Mouse (Mus musculus): ENCODE data around the gene Kcnmb4. TPM values are rescaled to one million over a fixed set of nuclear protein-coding genes. Genes with fewer than 3 reads are reported as not detected.

The Kcnmb4 gene
- polyA plus RNA-seq, 1 experiment from 2014 or later: 13.1 TPM

- H3K9ac ChIP-seq (replicated peaks): no peak overlapping the region
- no peak overlapping the region for H3K27ac ChIP-seq (replicated peaks)
- no peak overlapping the region for H3K4me3 ChIP-seq
- WGBS: 87% methylated on average over 9 of the region's 9 CpGs
- H3K27me3 ChIP-seq: no peaks in the 10 kb centered on the region
- ATAC-seq (ENCODE audit: low FRiP score, low read depth): no peak
- H3K36me3 ChIP-seq: 0 out of 2 replicates have a peak, but pooled peaks cover 4% of the 10 kb centered on the region
- no peak overlapping the region for H3K4me2 ChIP-seq (replicated peaks)
- H3K9me3 ChIP-seq: no peaks in the 10 kb centered on the region
- H3K4me1 ChIP-seq: no peaks in the 10 kb centered on the region
These were observed 26.5 kb downstream of the Kcnmb4 start for GRCm38 (mm10) chr10:116447176-116447575.

DNA sequence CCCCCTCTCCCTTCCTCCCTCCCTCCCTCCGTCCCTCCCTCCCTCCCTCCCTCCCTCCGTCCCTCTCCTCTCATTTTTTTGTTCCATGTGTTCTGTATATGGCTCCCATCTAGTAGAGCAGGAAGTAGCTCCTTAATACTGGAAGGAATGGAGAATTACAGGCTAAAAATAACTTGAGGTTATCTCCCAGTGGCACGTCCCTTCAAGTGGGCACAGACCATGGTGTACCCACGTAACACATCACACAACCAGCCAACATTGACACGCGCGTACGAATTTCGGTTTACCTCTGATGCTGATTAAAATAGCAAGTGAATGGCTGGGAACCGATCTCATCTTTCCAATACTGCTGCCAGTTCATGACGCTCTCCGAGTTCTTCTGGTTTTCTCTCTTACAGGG lies 27.6 kb downstream of the Kcnmb4 start:
- Histone ChIP-seq H3K9me3 (no peaks in the 10 kb centered on the region), H3K9ac (replicated peaks) (no peak overlapping the region), H3K4me3 (no peak overlapping the region), H3K4me1 (no peaks in the 10 kb centered on the region), H3K27me3 (no peaks in the 10 kb centered on the region), H3K4me2 (replicated peaks) (no peak overlapping the region), H3K27ac (replicated peaks) (no peak overlapping the region), H3K36me3 (0 out of 2 replicates have a peak, but pooled peaks cover 4% of the 10 kb centered on the region)
- WGBS: 97% methylated on average over 11 of the region's 12 CpGs
- no peak for ATAC-seq (ENCODE audit: low FRiP score, low read depth)

DNA sequence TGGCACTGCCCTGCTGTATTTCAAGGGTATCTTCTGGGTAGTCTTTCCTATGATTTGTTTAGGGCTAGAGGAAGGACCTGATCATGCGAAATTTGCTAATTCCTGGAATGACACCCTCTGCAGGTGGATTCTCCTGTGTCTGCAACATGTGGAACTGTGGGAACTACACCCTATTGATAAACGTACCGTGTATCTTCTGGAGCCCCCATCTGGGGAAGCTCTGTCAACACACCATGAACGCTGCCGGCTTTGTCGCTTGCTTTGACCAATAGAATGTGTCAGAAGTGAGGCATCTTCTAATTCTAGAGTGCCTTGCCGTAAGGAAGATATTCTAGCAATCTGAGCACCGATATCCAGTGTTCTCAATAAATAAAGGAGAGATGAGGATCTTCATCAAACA lies 28.9 kb downstream of the Kcnmb4 start:
- H3K9ac ChIP-seq (replicated peaks): no peak overlapping the region
- no peak overlapping the region for H3K4me2 ChIP-seq (replicated peaks)
- no peak for ATAC-seq (ENCODE audit: low FRiP score, low read depth)
- no peaks in the 10 kb centered on the region for H3K9me3 ChIP-seq
- H3K4me3 ChIP-seq: no peak overlapping the region
- 0 out of 2 replicates have a peak, but pooled peaks cover 4% of the 10 kb centered on the region for H3K36me3 ChIP-seq
- H3K4me1 ChIP-seq: no peaks in the 10 kb centered on the region
- no peak overlapping the region for H3K27ac ChIP-seq (replicated peaks)
- no peaks in the 10 kb centered on the region for H3K27me3 ChIP-seq
- WGBS: 93% methylated on average over 8 of the region's 8 CpGs

- Histone ChIP-seq H3K4me2 (replicated peaks) (no peak overlapping the region), H3K9me3 (no peaks in the 10 kb centered on the region), H3K27me3 (no peaks in the 10 kb centered on the region), H3K27ac (replicated peaks) (no peak overlapping the region), H3K4me1 (no peaks in the 10 kb centered on the region), H3K9ac (replicated peaks) (no peak overlapping the region), H3K36me3 (0 out of 2 replicates have a peak, but pooled peaks cover 4% of the 10 kb centered on the region), H3K4me3 (no peak overlapping the region)
- WGBS: 94% methylated on average over 10 of the region's 10 CpGs
- ATAC-seq (ENCODE audit: low FRiP score, low read depth): no peak
These were observed 29.3 kb downstream of the Kcnmb4 start for GRCm38 (mm10) chr10:116444371-116444770.

- WGBS: 97% methylated on average over 7 of the region's 7 CpGs
- Histone ChIP-seq H3K4me2 (replicated peaks) (no peak overlapping the region), H3K27me3 (no peaks in the 10 kb centered on the region), H3K36me3 (0 out of 2 replicates have a peak, but pooled peaks cover 9% of the 10 kb centered on the region), H3K4me3 (no peak overlapping the region), H3K9ac (replicated peaks) (no peak overlapping the region), H3K9me3 (0 out of 2 replicates have a peak, but pooled peaks cover 6% of the 10 kb centered on the region), H3K4me1 (no peaks in the 10 kb centered on the region), H3K27ac (replicated peaks) (no peak overlapping the region)
- ATAC-seq (ENCODE audit: low FRiP score, low read depth): no peak
These were observed 32.7 kb downstream of the Kcnmb4 start for GRCm38 (mm10) chr10:116440946-116441345.

DNA sequence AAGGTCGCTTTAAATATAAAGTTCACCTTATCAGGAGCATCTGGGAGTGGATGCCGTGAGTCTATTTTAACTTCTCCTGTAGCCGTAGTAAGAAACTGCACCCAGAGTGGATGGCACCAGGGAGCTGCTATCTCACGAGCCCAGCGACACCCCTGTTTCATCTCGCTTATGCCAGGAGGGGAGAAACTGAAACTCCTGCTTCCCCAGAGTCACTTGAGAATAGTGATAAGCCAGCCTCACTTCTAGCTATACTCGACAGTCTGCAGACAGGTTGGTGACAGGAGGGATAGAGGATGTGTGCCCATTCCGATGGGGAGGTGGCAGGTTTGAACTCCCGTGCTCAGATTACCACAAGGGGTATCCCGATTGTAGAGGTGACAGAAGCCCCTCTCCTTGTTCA lies 33.6 kb downstream of the Kcnmb4 start:
- Histone ChIP-seq H3K27ac (replicated peaks) (no peak overlapping the region), H3K4me2 (replicated peaks) (no peak overlapping the region), H3K4me1 (no peaks in the 10 kb centered on the region), H3K36me3 (0 out of 2 replicates have a peak, but pooled peaks cover 9% of the 10 kb centered on the region), H3K9ac (replicated peaks) (no peak overlapping the region), H3K27me3 (no peaks in the 10 kb centered on the region), H3K9me3 (0 out of 2 replicates have a peak, but pooled peaks cover 6% of the 10 kb centered on the region), H3K4me3 (no peak overlapping the region)
- WGBS: 90% methylated on average over 10 of the region's 10 CpGs
- no peak for ATAC-seq (ENCODE audit: low FRiP score, low read depth)

DNA sequence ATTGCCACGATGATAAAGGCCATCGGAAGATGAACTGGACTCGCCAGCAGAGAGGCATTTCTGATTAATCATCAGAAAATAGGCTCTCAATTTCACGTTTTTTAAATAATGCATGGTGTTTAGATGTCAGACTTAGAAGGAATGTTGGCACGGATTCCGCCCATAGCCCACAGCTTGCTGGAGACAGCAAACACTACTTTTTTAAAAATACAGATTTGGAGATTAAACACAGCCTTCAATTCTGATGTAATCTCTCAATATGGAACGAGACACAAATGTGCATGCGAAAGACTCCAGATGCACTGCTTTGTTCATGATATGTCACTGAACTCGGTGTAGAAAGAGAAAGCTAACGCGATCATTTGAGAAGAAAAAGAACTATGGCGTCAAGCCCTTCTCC lies 38.2 kb downstream of the Kcnmb4 start:
- no peak for ATAC-seq (ENCODE audit: low FRiP score, low read depth)
- no peaks in the 10 kb centered on the region for H3K4me1 ChIP-seq
- no peak overlapping the region for H3K4me3 ChIP-seq
- no peaks in the 10 kb centered on the region for H3K27me3 ChIP-seq
- H3K9ac ChIP-seq (replicated peaks): no peak overlapping the region
- H3K4me2 ChIP-seq (replicated peaks): no peak overlapping the region
- 0 out of 2 replicates have a peak, but pooled peaks cover 6% of the 10 kb centered on the region for H3K9me3 ChIP-seq
- WGBS: 90% methylated on average over 12 of the region's 12 CpGs
- H3K27ac ChIP-seq (replicated peaks): no peak overlapping the region
- H3K36me3 ChIP-seq: 0 out of 2 replicates have a peak, but pooled peaks cover 5% of the 10 kb centered on the region

- H3K4me3 ChIP-seq: no peak overlapping the region
- no peak for ATAC-seq (ENCODE audit: low FRiP score, low read depth)
- H3K27ac ChIP-seq (replicated peaks): no peak overlapping the region
- no peak overlapping the region for H3K4me2 ChIP-seq (replicated peaks)
- no peaks in the 10 kb centered on the region for H3K4me1 ChIP-seq
- H3K9ac ChIP-seq (replicated peaks): no peak overlapping the region
- peaks cover 4% of the 10 kb centered on the region; the same call in 1 of the 2 replicates for H3K9me3 ChIP-seq
- WGBS: 91% methylated on average over 7 of the region's 7 CpGs
- no peaks in the 10 kb centered on the region for H3K36me3 ChIP-seq
- H3K27me3 ChIP-seq: no peaks in the 10 kb centered on the region
These were observed 41.3 kb downstream of the Kcnmb4 start for GRCm38 (mm10) chr10:116432421-116432820.

DNA sequence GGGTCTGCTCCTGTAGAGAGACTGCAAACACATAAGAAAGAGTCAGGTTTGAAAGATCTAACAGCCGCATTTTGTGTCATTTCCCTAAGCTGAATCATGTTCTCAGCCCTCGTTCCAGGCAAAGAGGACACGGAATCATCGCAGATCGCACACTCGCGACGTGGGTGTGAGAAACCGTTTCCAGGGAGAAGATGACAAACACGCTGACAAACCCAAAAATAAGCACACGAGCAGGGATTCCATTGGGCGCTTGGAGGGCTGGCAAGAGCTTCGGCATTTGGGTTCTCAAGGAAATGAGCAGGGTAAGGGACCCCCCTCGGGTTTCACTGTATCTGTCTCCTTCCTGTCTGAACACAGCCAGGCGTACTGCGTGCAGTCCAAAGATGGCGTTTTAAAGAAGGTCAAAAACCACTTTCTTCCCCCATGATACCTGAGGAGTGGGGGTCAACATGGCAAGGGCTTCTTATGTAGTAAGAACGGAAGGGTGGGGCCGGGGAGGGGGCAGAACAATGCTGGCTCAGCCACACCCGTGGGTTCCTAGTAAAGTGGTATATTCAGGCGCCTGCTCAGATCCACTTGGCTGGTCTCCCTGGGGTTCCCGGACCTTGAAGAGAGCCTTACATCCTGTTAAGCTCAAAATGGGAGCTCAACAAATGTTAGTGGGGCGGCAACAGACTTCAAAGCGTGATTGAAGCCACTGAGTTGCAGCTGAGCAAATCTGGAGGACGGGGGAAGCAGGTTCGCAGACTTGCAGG lies 45.5 kb downstream of the Kcnmb4 start:
- no peak overlapping the region for H3K4me3 ChIP-seq
- 94% methylated on average over 26 of the region's 26 CpGs for WGBS

GRCm38 (mm10) chr10:116426176-116426575 lies 47.5 kb downstream of the Kcnmb4 start:
- Histone ChIP-seq H3K9me3 (peaks cover 4% of the 10 kb centered on the region; the same call in 1 of the 2 replicates), H3K36me3 (no peaks in the 10 kb centered on the region), H3K4me3 (no peak overlapping the region), H3K27me3 (no peaks in the 10 kb centered on the region), H3K27ac (replicated peaks) (no peak overlapping the region), H3K4me2 (replicated peaks) (no peak overlapping the region), H3K9ac (replicated peaks) (no peak overlapping the region), H3K4me1 (no peaks in the 10 kb centered on the region)
- 87% methylated on average over 7 of the region's 7 CpGs for WGBS
- ATAC-seq (ENCODE audit: low FRiP score, low read depth): no peak

More for the DNA sequence above, 45.5 kb downstream of the Kcnmb4 start:
- Histone ChIP-seq H3K9me3 (peaks cover 4% of the 10 kb centered on the region; the same call in 1 of the 2 replicates), H3K9ac (replicated peaks) (no peak overlapping the region), H3K4me1 (no peaks in the 10 kb centered on the region), H3K27ac (replicated peaks) (no peak overlapping the region), H3K4me2 (replicated peaks) (no peak overlapping the region), H3K36me3 (no peaks in the 10 kb centered on the region), H3K27me3 (no peaks in the 10 kb centered on the region)
- ATAC-seq (ENCODE audit: low FRiP score, low read depth): no peak

DNA sequence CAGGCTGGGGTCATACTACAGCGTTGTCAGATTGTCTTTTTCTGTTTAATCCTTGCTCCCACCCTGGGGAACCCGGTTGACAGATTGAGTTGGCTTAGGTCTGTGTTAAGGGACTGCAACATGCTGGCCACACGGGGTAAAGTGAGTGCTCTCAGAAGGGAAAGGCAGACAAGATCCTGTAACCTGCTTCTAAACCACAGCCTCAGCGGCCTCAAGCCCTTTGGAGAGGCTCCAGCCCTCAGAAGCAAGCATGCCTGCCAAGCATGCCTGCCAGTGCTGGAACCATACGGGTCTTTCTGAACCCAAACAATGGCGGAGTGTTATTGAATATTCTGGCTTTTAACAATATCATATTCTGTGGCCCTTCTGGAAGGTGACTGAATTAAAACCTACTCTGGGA lies 48.8 kb downstream of the Kcnmb4 start:
- Histone ChIP-seq H3K27ac (replicated peaks) (no peak overlapping the region), H3K9me3 (peaks cover 4% of the 10 kb centered on the region; the same call in 1 of the 2 replicates), H3K4me1 (no peaks in the 10 kb centered on the region), H3K4me3 (no peak overlapping the region), H3K36me3 (no peaks in the 10 kb centered on the region), H3K9ac (replicated peaks) (no peak overlapping the region), H3K4me2 (replicated peaks) (no peak overlapping the region), H3K27me3 (no peaks in the 10 kb centered on the region)
- no peak for ATAC-seq (ENCODE audit: low FRiP score, low read depth)
- 89% methylated on average over 6 of the region's 6 CpGs for WGBS

DNA sequence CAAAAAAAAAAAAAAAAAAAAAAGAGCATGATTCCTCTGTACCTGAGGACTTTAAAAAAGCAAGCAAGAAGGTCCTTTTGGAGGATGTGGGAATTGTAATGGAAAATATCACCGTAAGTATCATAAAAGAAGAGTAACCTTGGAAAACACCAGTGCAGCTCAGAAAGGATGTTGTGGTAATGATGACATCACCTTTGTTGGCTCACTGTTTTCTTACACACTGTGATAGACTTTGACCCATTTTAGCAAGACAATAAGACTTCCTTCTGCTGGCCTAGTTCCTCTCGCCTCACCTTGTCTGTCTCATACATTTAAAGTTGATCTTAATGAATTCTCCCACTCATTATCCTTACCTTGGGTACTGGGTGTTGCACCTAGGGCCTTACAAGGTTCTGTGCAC lies 51.1 kb downstream of the Kcnmb4 start:
- H3K4me2 ChIP-seq (replicated peaks): no peak overlapping the region
- H3K4me1 ChIP-seq: no peaks in the 10 kb centered on the region
- no peak for ATAC-seq (ENCODE audit: low FRiP score, low read depth)
- no peak overlapping the region for H3K27ac ChIP-seq (replicated peaks)
- no peaks in the 10 kb centered on the region for H3K36me3 ChIP-seq
- H3K27me3 ChIP-seq: no peaks in the 10 kb centered on the region
- H3K9ac ChIP-seq (replicated peaks): no peak overlapping the region
- WGBS: 89% methylated on average over 2 of the region's 2 CpGs
- no peaks in the 10 kb centered on the region for H3K9me3 ChIP-seq
- H3K4me3 ChIP-seq: no peak overlapping the region
